Mouse (Mus musculus): ENCODE results near the gene March6.

March6 gene

GRCm38 (mm10) chr15:31511795-31512194 lies 19.1 kb downstream of the March6 start:
- no peak for DNase-seq (ENCODE audit: low spot score in 2 of 2)

- DNase-seq (ENCODE audit: low spot score in 2 of 2) = no peak
Measured at GRCm38 (mm10) chr15:31511406-31511771, 19.5 kb downstream of the March6 start.

DNA sequence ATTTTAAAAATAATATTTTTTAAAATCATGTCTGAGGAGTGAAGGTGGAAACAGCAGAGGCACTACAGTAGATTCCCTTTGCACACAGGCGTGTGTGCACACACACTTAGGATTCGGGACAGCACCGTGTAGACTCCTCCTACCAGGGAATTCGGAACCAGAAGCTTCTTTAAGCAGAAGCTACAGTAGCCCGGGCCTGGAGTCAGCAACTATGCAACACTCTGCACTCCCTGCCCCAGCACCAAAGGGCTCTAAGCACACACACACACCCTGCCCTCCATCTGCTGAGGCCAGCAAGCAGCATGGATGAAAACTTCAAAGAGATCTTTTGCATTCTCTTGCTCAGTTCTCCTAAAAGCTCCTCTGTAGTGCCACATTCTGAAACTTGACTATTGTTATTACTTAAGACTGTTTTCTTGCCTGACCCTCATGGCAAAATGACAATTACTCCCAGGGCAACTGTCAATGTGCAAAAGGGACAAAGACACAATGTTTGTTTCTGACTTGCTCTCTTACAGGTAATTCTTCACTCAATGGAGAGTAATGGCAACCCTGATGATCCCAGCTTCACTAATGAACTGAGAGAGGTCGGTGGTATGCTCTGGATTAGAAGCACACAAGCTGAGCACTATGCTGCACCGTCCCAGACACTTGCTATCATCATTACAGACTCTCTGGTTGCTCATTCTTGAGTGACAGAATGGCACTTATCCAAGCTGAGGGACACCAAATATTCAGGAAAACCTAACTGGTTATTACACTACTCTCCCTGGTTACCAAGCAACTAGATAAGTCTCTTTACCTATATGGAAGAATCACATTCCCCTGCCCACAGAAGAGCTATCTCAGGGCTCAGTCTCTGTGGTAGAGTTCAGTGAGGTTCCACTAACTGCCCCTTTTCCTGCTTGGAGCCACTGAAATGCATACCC lies 20.1 kb downstream of the March6 start:
- no peak for DNase-seq (ENCODE audit: low spot score in 2 of 2)

DNA sequence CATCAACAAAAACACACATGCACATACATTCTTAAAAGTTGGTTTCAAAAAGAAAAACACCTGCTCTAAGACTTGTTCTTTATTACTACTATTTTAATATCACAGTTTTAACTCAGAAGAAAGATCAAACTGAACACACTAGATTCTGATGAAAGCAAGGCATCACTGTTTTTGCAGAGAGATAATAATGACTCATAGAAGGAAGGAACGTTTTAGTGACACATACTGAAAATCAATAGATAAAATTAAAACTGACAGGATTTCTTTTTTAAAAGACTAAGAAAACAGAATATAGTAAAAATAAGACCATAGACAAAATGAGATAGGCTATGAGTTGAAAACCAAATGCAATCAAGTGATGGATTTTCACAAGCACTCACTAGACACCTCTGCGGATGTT lies 25.8 kb downstream of the March6 start:
- no peak for DNase-seq (ENCODE audit: low spot score in 2 of 2)

- DNase-seq (ENCODE audit: low spot score in 2 of 2) = no peak
Measured at GRCm38 (mm10) chr15:31503447-31503846, 27.4 kb downstream of the March6 start.

DNA sequence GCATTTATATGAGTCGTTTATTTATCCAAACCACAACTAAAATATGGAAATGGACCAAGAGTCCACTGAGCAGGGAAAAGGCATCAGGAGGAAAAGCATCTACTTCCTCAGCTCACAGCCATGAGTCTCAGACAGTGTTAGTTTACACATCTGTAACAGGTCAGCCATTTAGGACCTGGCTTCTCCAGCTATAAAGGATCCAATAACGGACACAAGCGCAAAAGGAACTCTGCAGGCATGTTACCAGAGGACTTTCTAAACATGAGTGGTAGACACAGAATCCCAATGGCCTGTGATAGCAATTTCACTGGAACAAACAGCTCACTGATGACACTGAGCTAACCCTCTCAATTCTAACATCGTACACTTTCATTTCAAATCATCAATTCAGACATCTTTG lies 27.9 kb downstream of the March6 start:
- DNase-seq (ENCODE audit: low spot score in 2 of 2) = no peak

- no peak for DNase-seq (ENCODE audit: low spot score in 2 of 2)
Measured at GRCm38 (mm10) chr15:31502313-31502712, 28.5 kb downstream of the March6 start.

- DNase-seq (ENCODE audit: low spot score in 2 of 2) = no peak
Measured at GRCm38 (mm10) chr15:31494803-31495202, 36.0 kb downstream of the March6 start.

DNA sequence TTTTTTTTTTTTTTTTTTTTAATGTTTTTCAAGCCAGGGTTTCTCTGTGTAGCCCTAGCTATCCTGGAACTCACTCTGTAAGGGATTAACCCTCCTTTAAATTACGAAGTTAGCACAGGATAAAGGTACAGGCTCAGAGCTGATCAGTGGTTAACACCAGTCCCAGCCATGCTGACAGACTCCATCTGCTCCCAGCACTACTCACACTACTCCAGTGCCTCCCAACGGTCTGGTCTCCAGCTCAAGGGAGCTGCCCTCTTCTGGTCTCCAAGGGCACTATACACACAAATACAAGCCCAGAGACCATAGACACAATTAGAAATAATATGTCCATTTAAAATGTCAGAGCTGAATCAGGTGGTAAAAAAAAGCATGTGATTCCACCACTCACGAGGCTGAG lies 36.5 kb downstream of the March6 start:
- DNase-seq (ENCODE audit: low spot score in 2 of 2) = no peak

GRCm38 (mm10) chr15:31487407-31487806 lies 43.4 kb downstream of the March6 start:
- no peak for DNase-seq (ENCODE audit: low spot score in 2 of 2)

- no peak for DNase-seq (ENCODE audit: low spot score in 2 of 2)
Measured at GRCm38 (mm10) chr15:31476678-31477077, 54.2 kb downstream of the March6 start.

DNA sequence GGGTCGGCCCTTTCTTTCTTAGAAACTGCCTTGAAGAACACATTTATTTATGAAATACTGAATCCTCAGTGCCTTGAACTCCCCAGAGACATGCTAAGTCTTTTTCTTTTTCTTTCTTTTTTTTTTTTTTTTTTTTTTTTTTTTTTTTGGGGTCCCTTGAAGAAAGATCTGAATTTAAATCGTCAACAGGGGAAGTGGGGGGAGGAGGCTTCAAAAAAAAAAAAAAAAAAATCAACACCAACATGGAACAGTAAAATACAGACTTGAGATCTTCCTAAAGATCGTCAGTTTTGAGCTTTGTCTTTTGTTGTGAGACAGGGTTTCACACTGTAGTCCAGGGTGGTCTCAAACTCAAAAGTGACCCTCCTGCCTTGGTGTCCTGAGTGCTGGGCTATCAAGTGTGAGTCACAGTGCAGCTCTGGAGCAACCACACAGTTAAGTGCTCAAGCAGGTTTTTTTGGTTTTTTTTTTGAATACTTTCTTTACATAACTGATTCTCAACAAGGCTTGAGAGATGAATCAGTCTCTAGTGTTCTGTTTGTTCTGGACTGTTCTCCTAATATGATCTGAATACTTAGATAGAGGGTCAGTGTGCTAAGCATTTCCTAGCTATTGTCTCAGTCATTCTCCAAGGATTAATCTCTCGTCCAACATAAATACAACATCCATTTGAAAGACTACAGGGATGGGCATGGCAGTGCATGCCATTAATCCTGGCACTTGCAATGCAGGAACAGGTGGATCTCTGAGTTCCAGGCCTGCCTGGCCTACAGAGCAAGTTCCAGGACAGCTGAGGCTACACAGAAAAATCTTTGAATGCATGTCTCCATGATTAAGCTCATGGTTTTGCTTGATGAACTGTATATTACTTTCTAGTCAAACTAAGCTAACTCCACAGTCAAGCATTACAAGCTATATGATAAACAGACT lies 57.9 kb downstream of the March6 start:
- no peak for DNase-seq (ENCODE audit: low spot score in 2 of 2)

DNA sequence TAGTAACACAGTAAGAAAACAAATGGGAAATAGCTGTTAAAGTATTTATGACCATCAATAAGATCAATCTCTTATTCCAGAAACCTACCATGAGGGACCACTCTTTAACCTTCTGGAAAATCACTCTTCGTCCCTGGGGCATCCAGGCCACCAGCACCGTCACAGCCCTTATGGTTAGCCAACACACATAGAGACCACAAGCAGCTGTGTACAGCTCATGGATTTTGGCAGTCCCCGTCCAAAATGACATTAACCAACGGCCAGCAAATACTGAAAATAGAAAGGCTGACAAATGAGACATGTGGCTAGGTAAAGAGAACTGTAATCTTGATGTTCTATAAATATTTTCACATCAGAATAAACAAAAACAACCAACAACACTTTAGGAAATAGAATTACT lies 59.3 kb downstream of the March6 start:
- DNase-seq (ENCODE audit: low spot score in 2 of 2) = no peak

- no peak for DNase-seq (ENCODE audit: low spot score in 2 of 2)
Measured at GRCm38 (mm10) chr15:31469497-31469896, 61.4 kb downstream of the March6 start.

DNA sequence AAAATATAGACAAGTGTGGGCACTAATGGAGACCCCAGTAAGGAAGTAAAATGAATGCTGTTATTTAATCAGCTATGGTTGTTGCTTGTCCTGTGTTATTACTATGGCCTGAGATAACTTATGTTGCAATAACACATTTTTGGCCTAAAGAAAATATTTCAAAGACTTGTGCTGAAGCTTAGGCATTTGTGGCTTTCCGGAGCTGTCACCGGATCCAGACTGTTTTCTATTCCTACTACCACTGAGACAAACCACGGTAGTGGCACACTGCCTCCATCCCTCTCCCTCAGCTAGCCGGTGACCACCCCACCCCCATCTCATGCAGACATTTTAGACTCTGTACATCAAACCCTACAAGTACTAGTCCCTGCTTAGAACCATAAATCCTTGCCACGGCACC lies 62.0 kb downstream of the March6 start:
- no peak for DNase-seq (ENCODE audit: low spot score in 2 of 2)

- no peak for DNase-seq (ENCODE audit: low spot score in 2 of 2)
Measured at GRCm38 (mm10) chr15:31466749-31467148, 64.1 kb downstream of the March6 start.

DNA sequence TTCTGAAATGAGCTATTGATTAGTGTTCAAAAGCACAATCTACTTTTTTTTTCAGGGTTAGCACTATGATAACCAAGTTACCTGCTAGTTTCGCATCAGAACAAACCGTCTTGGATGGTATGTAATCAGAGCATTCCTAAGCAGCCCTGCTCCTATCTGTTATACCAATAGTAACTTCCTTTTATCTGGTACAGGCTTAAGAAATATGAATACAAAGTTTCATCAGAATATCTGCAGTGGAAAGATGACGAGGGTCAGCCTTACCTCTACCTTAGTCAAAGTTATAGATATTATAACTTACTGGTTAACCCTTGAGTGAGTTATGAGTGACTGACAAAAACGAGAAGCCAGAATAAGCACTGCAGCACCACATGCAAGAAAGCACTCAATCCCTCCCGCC lies 64.6 kb downstream of the March6 start:
- DNase-seq (ENCODE audit: low spot score in 2 of 2) = no peak

DNA sequence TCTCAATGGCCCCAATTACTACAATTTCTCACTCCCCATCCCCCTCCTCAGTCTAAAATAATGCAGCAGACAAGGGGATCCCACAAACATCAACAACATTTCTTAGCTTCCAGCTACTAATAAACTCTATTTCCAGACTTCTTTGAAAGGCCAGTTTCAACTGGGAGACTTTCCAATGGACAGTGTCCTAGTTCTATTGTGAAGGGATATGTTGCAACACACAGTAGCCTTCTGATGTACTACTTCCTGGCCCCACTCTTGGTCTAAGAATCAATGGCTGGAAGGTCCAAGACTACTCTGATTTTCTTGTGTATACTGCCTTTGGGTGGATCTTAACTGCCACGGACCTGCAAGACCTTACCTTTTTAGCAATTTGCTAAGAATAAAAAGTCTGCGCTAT lies 65.0 kb downstream of the March6 start:
- DNase-seq (ENCODE audit: low spot score in 2 of 2) = no peak

DNA sequence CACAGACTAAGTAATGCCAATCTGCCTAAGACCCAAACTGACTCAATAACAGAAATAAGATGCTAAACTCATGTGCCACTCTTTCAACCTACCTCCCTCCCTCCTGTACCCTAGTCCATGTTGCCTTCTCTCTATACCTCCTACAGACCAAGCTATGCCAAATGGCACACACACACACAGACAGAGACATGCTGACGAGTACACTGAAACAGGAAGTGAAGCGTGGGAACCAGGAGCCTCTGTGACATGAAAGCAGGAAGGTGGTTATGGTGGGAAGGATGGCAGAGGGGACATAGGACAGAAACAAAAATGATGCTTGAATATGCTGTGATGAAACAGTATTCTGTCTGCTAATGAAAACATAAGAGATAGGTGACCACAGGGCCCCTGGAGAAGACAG lies 70.3 kb downstream of the March6 start:
- no peak for DNase-seq (ENCODE audit: low spot score in 2 of 2)

DNA sequence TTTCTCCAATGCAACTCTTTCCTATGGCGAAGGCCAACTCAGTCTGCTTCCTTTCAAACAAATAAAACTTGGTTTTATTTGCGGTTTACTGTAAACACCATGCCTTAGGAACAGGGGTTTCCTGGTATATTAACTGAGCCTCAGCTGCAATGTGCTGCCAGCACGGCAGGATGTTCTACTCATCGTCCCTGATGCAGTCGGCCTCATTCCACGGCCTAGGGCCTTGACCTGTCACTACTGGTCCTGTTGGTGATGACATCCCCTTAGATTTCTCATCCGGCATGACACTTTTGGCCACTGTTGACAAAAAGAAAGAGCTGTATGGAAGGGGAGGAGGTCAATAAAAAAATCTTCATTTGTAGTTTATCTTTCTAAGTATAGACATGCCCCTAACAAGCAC lies 72.8 kb downstream of the March6 start:
- no peak for DNase-seq (ENCODE audit: low spot score in 2 of 2)

- DNase-seq (ENCODE audit: low spot score in 2 of 2) = no peak
Measured at GRCm38 (mm10) chr15:31456381-31456780, 74.5 kb downstream of the March6 start.

GRCm38 (mm10) chr15:31454861-31455295 lies 76.0 kb downstream of the March6 start:
- DNase-seq (ENCODE audit: low spot score in 2 of 2) = no peak
